Mouse (Mus musculus) regulatory T cell (primary cell): ENCODE measurements at regions not wholly inside any gene's neighbourhood (a gene's known extent, or its start where the extent isn't known, plus 50 kb on each side); places are given as distances from the start of the nearest gene placed in this dataset.
"Not testable (repeated sequence)": the region's sequence is repeated elsewhere in the genome, so short reads cannot be mapped to it uniquely, and the experiment has no call there.

Experiments
- in situ Hi-C: fragments of 300-600 bp; cut with MboI, MseI; formaldehyde crosslinking; loops from one replicate; pipeline ENCODE4 v1.15.1; 2025; ENCODE audit warnings: high pct_unique_total_duplicates

DNA sequence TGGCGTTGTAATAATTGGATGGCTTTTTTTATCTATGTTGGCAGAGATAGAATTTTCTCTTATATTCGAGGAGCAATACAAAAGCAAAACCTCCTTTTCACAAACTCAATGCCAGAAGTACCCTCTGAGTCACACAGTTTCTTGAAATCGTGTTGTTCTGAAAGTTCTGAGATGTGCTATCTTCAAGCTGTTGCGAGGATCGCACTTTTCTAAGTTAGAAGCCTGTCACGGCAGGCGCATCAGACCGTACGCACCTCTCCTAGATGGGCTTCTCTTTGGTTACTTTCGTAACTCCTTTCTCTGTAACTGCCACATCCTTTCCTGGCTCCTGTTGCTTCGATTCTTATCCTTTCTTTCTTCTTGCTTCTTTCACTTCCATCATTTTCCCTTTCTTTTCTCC lies 271.2 kb upstream of the Arrdc3 start:
- in situ Hi-C loops, result no loop called here

DNA sequence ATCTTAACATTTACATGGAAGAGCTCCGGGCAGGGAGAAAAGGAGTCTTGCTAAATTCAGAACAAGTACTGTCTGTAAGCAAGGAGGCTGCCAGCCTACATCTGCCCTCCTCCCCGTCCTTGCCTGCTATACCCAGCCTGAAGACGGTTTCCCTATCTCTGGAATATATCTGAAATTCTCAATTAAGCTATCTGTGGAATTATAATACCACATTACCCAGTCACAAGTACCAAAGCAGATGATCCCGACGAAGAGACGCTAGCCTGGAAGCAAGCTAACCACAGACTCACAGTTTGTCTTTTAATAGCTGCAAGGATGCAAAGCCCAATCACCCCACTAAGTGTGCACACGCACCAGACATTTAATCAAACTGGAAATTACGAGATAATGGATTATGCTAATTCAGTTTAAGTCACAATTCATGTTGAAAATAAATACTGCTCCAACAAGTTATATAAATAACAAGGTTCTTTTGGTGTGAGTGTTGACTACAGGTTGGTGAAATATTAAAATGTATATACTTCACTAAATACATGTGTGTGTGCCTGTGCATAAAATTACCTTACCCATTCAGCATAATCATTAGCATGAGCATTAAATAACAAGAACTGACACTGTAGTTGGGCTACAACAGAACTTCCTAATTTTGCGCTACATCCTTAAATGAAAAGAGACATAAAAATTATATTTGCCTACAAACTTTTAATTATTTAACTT lies 269.9 kb upstream of the Arrdc3 start:
- in situ Hi-C loops, result no loop called here

DNA sequence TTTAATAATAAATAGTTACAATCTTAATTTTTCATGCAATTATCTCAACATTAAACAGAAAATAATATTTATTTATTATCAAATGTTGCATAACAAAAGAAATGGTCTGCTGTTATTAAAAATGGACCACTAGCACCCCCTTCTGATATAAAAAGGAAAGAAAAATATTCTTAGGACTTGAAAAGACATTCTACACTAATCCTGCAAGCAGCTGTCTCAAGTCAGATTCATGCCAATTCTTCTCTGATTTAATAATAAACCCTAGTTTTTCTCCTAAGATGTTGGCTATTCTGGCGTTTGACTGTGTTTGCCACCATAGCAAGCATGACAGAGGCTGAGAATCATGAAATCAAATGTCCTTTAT lies 269.3 kb upstream of the Arrdc3 start:
- in situ Hi-C loops, result no loop called here

DNA sequence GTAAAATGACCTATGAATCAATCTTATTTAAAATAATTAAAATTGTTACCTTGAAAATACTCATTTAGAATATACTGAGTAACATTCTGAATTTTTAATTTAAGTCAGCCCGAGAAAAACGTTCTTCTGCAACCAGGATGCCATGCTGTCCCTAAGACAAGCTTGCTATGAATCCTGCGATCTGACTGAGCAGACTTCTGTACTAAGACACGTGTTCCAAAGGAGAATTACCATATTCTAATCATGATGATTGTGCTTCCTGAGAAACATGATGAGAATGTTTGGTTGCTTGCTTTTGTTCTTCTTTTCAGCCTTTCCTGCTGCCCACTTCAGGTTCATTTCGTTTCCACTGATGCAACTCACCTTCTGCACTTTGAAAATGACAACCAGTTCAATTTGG lies 268.2 kb upstream of the Arrdc3 start:
- in situ Hi-C loops, result no loop called here

DNA sequence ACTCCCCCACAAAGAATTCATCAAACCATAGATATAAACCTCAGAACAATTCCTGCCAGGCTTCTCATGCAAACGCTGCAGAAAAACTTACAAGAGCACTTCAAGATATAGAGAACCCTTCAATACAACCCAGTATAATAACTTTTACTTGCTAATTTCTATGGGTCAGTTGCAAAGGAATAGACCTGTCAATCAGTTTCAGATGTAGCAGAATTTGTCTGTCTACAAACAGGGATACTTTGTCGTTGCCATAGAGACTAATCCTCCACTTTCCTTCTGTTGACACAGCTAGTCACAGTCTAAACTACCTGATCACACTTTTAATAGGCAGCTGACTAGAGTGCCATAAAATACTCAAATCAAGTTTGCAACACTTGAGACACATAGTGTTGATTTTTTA lies 260.2 kb upstream of the Arrdc3 start:
- in situ Hi-C loops, result no loop called here

DNA sequence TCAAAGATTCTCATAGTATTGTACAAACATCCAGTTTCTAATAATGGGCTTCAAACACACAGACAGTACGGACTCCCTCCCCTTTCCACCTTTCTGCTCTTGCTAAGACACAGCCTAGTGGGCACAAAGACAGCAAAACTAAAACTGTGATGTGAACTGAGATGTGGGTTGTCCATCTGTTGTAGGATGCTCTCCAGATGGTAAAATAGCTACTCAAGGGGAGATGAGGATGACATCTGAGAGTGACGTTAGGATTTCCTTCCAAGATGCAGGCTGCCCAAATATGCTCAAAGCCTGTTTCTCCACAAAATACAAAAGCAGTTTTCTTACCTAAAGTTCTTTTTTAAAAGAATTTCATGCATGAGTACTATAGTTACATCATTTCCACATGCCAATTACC lies 241.8 kb upstream of the Arrdc3 start:
- in situ Hi-C loops, result no loop called here

DNA sequence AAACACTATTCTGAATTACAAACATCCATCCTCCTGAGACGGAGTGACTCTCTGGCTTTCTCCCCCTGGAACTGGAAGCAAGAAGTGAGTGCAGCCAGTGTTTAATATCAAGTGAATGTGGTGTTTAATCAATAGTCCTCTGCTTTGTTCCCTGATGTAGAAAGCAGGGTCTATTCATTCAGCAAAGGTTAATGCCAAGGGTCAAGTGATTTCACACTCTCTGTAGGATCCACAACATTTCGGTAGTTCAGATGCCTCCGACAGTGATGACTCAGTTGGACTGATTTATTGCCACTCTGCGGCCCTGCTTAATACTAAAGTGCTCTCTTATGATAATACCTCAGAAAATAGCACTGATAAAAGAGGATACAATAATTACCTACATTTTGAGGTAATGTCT lies 235.6 kb upstream of the Arrdc3 start:
- in situ Hi-C loops, result no loop called here

DNA sequence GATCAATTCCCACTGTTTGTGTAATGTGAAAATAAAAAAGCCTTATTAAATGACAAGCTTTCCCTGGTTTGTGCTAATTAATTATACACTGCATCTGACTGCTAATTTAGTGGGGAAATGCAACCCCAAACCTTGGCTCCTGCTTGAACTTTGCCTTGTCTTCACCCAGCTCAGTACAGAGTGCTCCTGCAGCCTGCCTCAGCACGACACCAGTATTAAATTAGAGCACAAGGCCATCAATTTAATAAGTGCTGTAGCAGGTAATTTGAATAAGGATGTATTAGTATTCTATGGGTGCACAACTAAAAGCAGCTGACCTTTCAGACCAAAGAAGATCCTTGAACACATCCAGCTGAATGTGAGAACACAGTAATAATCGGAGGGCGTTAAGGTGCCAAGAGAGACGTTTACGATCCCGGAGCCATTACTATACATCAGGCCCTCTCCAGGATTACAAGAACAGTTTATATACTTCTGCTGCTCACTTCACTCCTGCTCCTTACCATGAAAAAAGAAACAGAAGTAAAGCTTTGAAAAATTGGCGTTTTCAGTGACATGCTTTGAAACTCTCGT lies 230.1 kb upstream of the Arrdc3 start:
- in situ Hi-C loops, result no loop called here

DNA sequence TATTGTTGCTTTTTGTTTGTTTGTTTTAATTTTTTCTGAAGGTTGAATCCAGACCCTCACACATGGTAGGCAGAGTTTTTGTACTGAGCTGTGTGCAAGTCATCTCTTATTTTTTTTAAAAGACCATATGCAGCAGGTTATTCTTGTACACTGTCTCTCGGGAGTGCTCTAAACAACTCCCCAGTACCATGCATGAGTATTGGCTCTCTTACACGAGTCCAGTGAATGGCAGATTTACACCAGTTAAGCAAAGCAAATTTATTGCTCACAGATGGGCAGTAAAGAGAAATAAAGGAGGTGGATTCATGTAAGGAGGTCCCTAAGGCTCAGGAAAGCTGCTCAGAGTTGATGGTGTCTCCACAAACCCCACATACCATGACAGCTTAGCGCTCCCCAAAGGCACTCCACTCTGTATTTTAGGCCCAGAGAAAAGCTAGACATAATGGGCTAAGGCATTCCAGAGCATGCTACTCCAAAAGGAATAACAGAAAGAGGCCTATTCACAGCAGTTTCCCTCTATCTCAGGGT lies 216.9 kb upstream of the Arrdc3 start:
- in situ Hi-C loops, result no loop called here

DNA sequence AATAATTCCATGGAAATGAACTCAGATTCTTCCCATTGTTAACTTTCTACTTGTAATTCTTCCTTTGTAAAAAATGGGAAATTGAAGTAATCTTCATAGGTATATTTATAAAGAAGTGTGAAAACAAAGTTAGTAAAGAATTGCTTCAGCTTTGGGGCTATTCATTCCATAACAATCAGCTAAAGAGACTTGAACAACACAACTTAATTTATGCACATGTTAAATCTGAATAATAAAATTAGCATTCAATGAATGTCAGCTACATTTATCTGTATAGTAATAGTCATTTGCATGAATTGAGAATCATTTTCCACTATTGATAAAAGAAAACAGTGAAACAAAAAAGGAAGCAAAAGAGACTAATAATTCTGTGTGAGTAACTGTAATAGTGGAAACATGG lies 193.3 kb upstream of the Arrdc3 start:
- in situ Hi-C loops, result loop anchor here (10.0 kb wide), 1 partner anchor 505 kb away; no protein-coding TSS in a partner anchor

DNA sequence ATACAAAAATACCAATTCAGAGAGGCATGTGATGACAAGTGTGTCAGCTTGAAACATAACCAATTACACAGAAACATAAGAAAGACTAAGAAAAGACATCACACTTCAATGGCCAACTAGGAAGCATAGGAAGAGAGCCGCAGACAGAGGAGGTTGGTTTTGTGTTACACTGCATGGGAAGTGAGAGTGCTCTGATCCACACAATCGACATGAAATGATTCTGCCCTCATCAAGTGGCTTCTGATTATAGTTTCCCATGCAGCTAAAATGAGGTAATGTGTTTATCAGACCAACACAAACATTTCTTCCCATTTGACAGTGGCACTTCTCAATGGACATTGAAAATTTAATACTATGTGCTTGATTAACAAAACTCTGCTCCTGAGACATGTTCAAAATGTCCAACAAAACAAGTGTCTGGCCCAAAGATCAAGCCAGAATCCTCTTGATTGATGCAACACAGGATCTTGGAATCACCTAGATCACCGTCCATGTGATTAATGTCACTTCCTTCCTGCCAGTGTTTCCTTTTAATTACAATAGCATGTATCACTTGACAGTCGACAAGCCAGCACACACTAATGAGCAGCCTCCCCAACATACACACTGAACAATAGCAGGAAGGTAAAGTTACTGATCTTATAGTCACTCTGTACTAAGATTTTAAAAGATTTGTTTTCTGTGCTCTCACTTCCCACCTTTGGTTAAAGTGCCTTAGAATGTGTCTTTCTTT lies 192.4 kb upstream of the Arrdc3 start:
- in situ Hi-C loops, result loop anchor here (10.0 kb wide), 1 partner anchor 504 kb away; no protein-coding TSS in a partner anchor

DNA sequence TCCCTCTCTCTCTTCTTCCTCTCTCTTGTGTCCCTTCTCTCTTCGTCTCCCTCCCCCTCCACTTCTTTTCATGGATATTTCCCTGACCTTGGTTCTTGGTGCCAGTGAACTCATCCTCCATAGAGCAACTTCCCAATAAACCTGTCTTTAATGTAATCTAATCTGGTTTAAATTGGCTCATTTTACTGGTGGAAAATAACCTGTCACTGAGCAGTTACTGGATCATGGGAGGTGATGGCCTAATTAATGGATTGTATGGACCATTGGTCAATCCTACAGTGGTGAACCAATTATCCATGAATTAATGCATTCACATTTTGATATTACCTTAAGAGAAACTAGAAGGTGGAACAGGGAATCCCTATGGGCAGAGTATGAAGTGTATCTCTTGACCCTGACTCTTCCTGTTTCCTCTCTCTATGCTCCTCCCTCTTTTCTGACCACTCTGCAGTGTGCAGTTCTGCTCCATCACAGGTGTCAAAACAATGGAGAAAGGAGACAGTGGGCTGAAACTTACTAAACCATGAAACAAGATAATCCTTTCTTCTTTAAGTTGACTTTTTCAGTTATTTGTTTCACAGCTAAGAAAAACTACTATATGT lies 187.5 kb upstream of the Arrdc3 start:
- in situ Hi-C loops, result loop anchor here (10.0 kb wide), 1 partner anchor 499 kb away; no protein-coding TSS in a partner anchor

DNA sequence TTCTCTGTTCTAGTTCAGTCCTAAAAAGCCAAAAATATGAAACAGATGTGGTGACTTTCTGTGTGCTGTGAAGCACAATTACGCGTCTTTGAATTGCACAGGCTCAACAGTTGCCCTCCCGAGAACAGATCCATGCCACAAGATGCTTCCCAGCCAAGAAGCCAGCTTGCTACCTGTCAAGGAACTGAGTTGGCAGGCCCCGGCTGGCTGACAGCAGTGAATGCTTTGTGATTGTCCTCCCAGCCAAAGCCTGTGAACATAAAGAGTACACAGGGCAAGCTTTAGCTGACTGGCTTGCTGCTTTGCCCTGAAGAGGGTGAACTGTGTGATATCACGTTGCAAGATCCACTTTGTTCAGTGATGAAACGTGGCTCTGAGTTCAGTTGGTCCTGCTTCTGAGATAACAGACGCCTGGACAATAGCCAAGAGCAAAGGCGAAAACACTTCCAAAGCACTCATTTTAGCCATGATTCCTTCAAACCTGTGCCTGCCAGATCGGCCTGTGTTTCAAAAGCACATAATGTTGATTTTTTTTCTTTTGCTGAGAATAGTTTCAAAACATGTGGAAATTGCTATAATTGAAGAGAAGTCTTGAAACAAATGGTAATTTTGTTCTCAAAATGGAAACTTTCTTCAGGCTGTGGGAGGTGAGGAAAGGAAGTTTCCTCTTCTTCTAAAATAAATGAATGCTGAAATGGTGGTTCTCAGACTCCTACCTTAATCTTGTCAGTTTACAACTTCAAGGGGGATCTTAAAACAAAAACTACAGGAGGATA lies 173.5 kb upstream of the Arrdc3 start:
- in situ Hi-C loops, result no loop called here

DNA sequence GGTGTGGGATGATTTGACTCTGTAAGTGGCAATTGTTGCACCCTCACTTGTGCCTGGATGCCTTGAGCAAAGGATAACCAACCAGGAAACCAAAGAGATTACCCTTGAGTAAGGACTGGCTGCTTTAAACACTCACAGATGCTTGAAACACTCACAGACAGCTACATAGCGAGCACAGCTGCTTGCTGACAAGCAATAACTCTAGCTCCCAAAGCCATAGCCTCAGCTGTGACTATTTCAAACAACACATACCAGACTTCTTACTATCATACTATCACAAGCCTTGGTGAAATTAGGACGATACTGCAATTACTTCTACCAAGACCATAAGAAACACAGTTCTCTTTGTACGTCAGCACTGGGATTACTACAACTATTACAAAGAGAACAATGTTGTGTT lies 163.9 kb upstream of the Arrdc3 start:
- in situ Hi-C loops, result no loop called here

DNA sequence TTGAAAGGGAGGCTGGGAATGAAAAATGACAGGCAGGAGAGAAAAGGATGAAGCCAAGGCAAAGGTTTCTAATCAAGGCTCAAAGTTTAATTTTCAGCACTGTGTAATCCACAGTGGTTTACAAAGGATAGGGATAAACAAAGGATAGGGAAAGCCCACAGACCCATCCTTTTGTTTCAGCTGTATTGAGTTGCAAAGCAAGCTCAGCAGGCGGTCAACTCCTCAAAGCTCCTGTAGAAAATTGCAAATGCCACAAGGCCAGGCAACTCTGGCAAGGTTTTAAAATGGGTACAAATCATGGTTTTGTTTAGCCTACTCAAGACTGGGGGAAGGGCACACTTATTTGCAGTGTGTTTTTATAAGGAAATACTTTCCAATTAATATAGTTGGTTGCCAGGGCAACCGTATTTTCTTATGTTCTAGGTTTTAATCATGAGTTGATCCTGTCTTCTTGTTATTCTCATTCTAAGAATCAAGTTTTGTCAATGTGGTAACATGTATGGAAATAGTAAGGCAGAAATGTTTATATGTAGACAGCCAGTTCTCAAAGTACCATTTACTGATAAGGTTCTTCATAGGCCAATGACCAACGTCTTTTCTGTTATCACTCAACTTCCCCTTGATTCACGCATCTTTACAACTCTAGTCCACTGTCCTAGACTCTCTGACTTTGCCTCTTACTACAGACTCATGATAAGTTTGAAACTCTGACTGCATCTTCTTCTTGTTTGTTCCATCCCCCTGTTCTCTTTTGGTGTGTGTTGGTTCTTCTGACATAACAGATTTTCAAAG lies 159.8 kb upstream of the Arrdc3 start:
- in situ Hi-C loops, result no loop called here

DNA sequence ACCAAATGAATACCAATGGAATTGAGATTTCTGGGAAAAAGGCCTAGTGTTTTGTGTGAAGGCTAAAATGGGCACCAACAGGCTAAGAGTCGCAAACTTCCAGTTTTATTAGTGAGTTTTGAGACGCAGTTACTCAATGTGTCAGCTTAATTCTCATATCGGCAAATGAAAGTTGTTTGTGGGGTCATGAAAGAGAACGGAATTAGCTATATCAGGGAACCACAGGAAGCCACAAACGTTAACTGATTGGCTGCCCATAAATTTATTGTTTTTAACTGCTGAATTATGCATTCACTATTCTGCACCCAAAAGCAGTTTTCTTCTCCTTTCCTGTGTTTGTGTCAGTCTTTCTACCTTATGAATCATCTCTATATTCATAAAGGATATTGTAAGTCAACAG lies 154.0 kb upstream of the Arrdc3 start:
- in situ Hi-C loops, result no loop called here

DNA sequence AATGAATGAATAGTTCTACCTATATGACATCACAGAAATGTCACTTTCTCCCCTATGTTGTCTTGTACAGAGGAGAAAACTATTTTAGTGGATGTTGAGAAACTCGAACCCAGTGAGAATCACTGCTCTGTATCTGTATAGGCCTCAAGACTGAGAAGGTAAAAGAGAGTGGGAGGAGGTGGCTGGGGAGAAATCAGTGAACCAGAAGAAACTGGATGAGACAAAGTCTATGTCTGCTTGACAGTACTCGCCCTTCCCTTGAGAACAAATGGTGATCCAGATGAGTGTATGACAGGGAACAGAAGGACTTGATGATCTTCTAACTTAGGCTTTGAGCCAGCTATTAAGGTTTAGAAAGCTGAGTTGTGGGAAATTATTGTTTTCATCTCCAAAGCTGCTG lies 137.2 kb upstream of the Arrdc3 start:
- in situ Hi-C loops, result no loop called here

DNA sequence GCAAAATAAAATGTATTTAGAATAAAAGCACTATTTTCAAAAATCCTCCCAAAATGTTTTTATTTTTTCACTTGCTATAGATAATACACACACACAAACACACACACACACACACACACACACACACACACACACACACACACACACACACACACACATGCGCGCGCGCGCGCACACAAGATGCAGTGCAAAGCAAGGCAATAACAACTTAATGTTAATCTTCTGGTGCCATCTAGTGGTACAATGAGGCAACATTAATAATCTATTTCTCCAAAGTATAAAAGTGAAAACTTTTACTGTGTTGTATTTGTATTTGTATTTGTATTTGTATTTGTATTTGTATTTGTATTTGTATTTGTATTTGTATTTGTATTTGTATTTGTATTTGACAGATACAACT lies 136.2 kb upstream of the Arrdc3 start:
- in situ Hi-C loops, result not testable (repeated sequence)
